Mouse (Mus musculus) central nervous system, embryonic 18 days (tissue): ENCODE measurements around the gene Olfr497. TPM values are rescaled to one million over a fixed set of nuclear protein-coding genes. Genes with fewer than 3 reads are reported as not detected.

Source experiments
- polyA plus RNA-seq: library from polyadenylated mRNA; depleted of rRNA; stranded (reverse); fragments of >200 nt; gene quantifications from 2 replicates; pipeline ENCODE4 v1.2.3, GENCODE M21; 2012; rRNA removed

Gene Olfr497
- not detected in 2 replicates for polyA plus RNA-seq

DNA sequence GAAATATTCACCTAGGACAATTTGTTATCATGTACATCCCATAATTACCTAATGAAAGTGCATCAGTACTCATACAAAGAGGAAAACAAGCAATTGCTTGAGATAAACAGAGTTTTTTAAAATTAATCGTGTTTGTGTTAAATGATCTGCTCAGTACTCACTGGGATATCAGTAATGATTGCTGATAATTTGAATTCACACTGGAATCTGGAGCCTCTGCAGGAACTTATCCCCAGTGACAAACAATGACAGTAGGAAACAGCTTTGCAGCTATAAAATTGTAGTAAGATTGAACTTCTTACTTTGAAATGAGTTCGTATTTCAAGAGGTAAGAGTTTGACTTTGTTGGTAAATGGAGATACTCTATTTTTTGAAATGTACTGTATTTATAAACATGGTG, at the start of gene Olfr497:
Gene Olfr497 (plus strand): TSS at position 301 of the 400 bp plus-strand sequence.

GRCm38 (mm10) chr7:108392867-108393266, 27.4 kb upstream of the Olfr497 start, which contains the start of gene Olfr495:
Gene Olfr495, plus strand, starts transcription at chr7:108393167.

GRCm38 (mm10) chr7:108465026-108465425, 44.8 kb downstream of the Olfr497 start, which contains the start of gene Olfr498:
Gene Olfr498, plus strand, starts transcription at chr7:108465326.

Other genes with a start within 250 kb of the Olfr497 start
- gene Olfr486, start 247.7 kb upstream of the Olfr497 start, polyA plus RNA-seq, result not detected in 2 replicates
- gene Olfr487, start 205.8 kb upstream of the Olfr497 start, polyA plus RNA-seq, result not detected in 2 replicates
- gene Olfr488, start 162.1 kb upstream of the Olfr497 start, polyA plus RNA-seq, result not detected in 2 replicates
- gene Olfr490, start 131.5 kb upstream of the Olfr497 start, polyA plus RNA-seq, result not detected in 2 replicates
- gene Olfr491, start 107.0 kb upstream of the Olfr497 start, polyA plus RNA-seq, result not detected in 2 replicates
- gene Olfr492, start 96.7 kb upstream of the Olfr497 start, polyA plus RNA-seq, result not detected in 2 replicates
- gene Olfr493, start 73.4 kb upstream of the Olfr497 start, polyA plus RNA-seq, result not detected in 2 replicates
- not detected in 2 replicates for gene Olfr494, start 55.1 kb upstream of the Olfr497 start, polyA plus RNA-seq
- gene Olfr495, start 27.3 kb upstream of the Olfr497 start, polyA plus RNA-seq, result not detected in 2 replicates
- not detected in 2 replicates for gene Olfr498, start 44.9 kb downstream of the Olfr497 start, polyA plus RNA-seq
- gene Olfr502, start 104.6 kb downstream of the Olfr497 start, polyA plus RNA-seq, result not detected in 2 replicates
- gene Olfr503, start 124.1 kb downstream of the Olfr497 start, polyA plus RNA-seq, result not detected in 2 replicates
- gene Olfr504, start 145.4 kb downstream of the Olfr497 start, polyA plus RNA-seq, result not detected in 2 replicates
- gene Olfr506, start 190.4 kb downstream of the Olfr497 start, polyA plus RNA-seq, result not detected in 2 replicates
- gene Olfr507, start 201.4 kb downstream of the Olfr497 start, polyA plus RNA-seq, result not detected in 2 replicates
- gene Olfr508, start 209.6 kb downstream of the Olfr497 start, polyA plus RNA-seq, result not detected in 2 replicates
- not detected in 2 replicates for gene Olfr509, start 231.5 kb downstream of the Olfr497 start, polyA plus RNA-seq
- gene Olfr510, start 246.0 kb downstream of the Olfr497 start, polyA plus RNA-seq, result not detected in 2 replicates